Mouse (Mus musculus) bone marrow macrophage, adult 2 months (primary cell): ENCODE results near the gene Dnajc10. TPM values are rescaled to one million over a fixed set of nuclear protein-coding genes. Genes with fewer than 3 reads are reported as not detected.

Experiments
- H3K27ac ChIP-seq: 2 replicates; pipeline ENCODE4 v1.5.1; 2012; ENCODE audit warnings: low read depth, low read length; ENCODE audit not compliant: insufficient read depth
- H3K4me1 ChIP-seq: 2 replicates; pipeline ENCODE4 v1.6.1; 2012; ENCODE audit warnings: low read length; ENCODE audit not compliant: control insufficient read depth, insufficient read depth
- H3K4me3 ChIP-seq: 2 replicates; pipeline ENCODE4 v1.5.1; 2012; ENCODE audit warnings: mild to moderate bottlenecking, low read length, moderate library complexity; ENCODE audit not compliant: insufficient read depth
- CTCF ChIP-seq: IDR thresholded peaks from 2 replicates; pipeline ENCODE4 v1.5.1; 2012; ENCODE audit warnings: low read depth, mild to moderate bottlenecking, low read length, moderate library complexity
- POLR2A ChIP-seq: IDR thresholded peaks from 2 replicates; pipeline ENCODE4 v1.6.1; 2012; ENCODE audit warnings: mild to moderate bottlenecking, low read depth, low read length, borderline replicate concordance
- polyA plus RNA-seq: library from polyadenylated mRNA; stranded (reverse); fragments of >200 nt; gene quantifications from 2 replicates; pipeline ENCODE4 v1.2.4, GENCODE M21; 2012; ENCODE audit not compliant: missing spikeins, insufficient read depth, insufficient read length

The Dnajc10 gene
- polyA plus RNA-seq, 1 experiment, result 44.0 TPM

GRCm38 (mm10) chr2:80298334-80298733 lies 16.9 kb upstream of the Dnajc10 start:
- H3K4me1 ChIP-seq, result no peaks in the 10 kb centered on the region
- no peak for TF ChIP-seq POLR2A
- no peak for TF ChIP-seq CTCF
- no peak overlapping the region for H3K27ac ChIP-seq
- H3K4me3 ChIP-seq, result no peak overlapping the region

GRCm38 (mm10) chr2:80300806-80301205 lies 14.5 kb upstream of the Dnajc10 start:
- H3K4me1 ChIP-seq, result no peaks in the 10 kb centered on the region
- H3K27ac ChIP-seq, result no peak overlapping the region
- TF ChIP-seq POLR2A (no peak), CTCF (no peak)

GRCm38 (mm10) chr2:80303957-80304356 lies 11.3 kb upstream of the Dnajc10 start:
- Histone ChIP-seq H3K4me1 (no peaks in the 10 kb centered on the region), H3K4me3 (no peak overlapping the region), H3K27ac (no peak overlapping the region)
- TF ChIP-seq POLR2A (no peak), CTCF (no peak)

More at GRCm38 (mm10) chr2:80300806-80301205, 14.5 kb upstream of the Dnajc10 start:
- H3K4me3 ChIP-seq, result no peak overlapping the region

GRCm38 (mm10) chr2:80307701-80308100 lies 7.6 kb upstream of the Dnajc10 start:
- TF ChIP-seq CTCF, result no peak
- TF ChIP-seq POLR2A, result no peak
- Histone ChIP-seq H3K27ac (no peak overlapping the region), H3K4me1 (no peaks in the 10 kb centered on the region), H3K4me3 (no peak overlapping the region)

- Histone ChIP-seq H3K4me1 (no peaks in the 10 kb centered on the region), H3K4me3 (no peak overlapping the region), H3K27ac (no peak overlapping the region)
- TF ChIP-seq POLR2A (no peak), CTCF (no peak)
Observed at GRCm38 (mm10) chr2:80309775-80310174, 5.5 kb upstream of the Dnajc10 start.

- Histone ChIP-seq H3K4me1 (no peaks in the 10 kb centered on the region), H3K27ac (no peak overlapping the region), H3K4me3 (no peak overlapping the region)
- TF ChIP-seq POLR2A (no peak), CTCF (no peak)
Observed at GRCm38 (mm10) chr2:80310772-80311171, 4.5 kb upstream of the Dnajc10 start.

GRCm38 (mm10) chr2:80311350-80311749 lies 3.9 kb upstream of the Dnajc10 start:
- TF ChIP-seq CTCF (no peak), POLR2A (no peak)
- Histone ChIP-seq H3K4me1 (no peaks in the 10 kb centered on the region), H3K27ac (no peak overlapping the region), H3K4me3 (no peak overlapping the region)

- H3K27ac ChIP-seq, result peak overlapping the region; percentile 35
- peak overlapping the region; percentile 15; the same call in 1 of the 2 replicates for H3K4me3 ChIP-seq
- H3K4me1 ChIP-seq, result no peaks in the 10 kb centered on the region
Observed at GRCm38 (mm10) chr2:80314201-80314600, 1.1 kb upstream of the Dnajc10 start.

GRCm38 (mm10) chr2:80314854-80315241 lies 418 bp upstream of the Dnajc10 start:
- H3K27ac ChIP-seq, result peak overlapping the region; percentile 90
- TF ChIP-seq POLR2A, result no peak
- no peak for TF ChIP-seq CTCF
- peak overlapping the region; percentile 62 for H3K4me3 ChIP-seq
- H3K4me1 ChIP-seq, result no peaks in the 10 kb centered on the region

More at GRCm38 (mm10) chr2:80314201-80314600, 1.1 kb upstream of the Dnajc10 start:
- TF ChIP-seq POLR2A (no peak), CTCF (no peak)

- H3K4me1 ChIP-seq, result peaks cover 2% of the 10 kb centered on the region; the same call in 1 of the 2 replicates
- H3K4me3 ChIP-seq, result no peak overlapping the region
- TF ChIP-seq POLR2A (no peak), CTCF (no peak)
- no peak overlapping the region for H3K27ac ChIP-seq
Observed at GRCm38 (mm10) chr2:80322878-80323277, 7.6 kb downstream of the Dnajc10 start.

GRCm38 (mm10) chr2:80325779-80326178 lies 10.5 kb downstream of the Dnajc10 start:
- Histone ChIP-seq H3K4me3 (no peak overlapping the region), H3K4me1 (peaks cover 2% of the 10 kb centered on the region; the same call in 1 of the 2 replicates), H3K27ac (no peak overlapping the region)
- no peak for TF ChIP-seq POLR2A
- TF ChIP-seq CTCF, result no peak
